Mouse (Mus musculus) brown adipose tissue, adult 24 weeks (tissue): ENCODE results near the gene Mslnl. TPM values are rescaled to one million over a fixed set of nuclear protein-coding genes. Genes with fewer than 3 reads are reported as not detected.
"Not testable (repeated sequence)": the region's sequence is repeated elsewhere in the genome, so short reads cannot be mapped to it uniquely, and the experiment has no call there.

ENCODE experiments used
- H3K27ac ChIP-seq: fragments of 200-500 bp; replicated peaks from 2 replicates; pipeline ENCODE4 v1.5.1; 2012; ENCODE audit warnings: low read depth, mild to moderate bottlenecking, low read length
- H3K4me1 ChIP-seq: fragments of 200-500 bp; 2 replicates; pipeline ENCODE4 v1.6.1; 2012; ENCODE audit warnings: low read length, mixed read lengths; ENCODE audit not compliant: control insufficient read depth, insufficient read depth, insufficient read length
- H3K4me3 ChIP-seq: fragments of 200-500 bp; 2 replicates; pipeline ENCODE4 v1.5.1; 2012; ENCODE audit warnings: low read depth, mild to moderate bottlenecking, low read length, moderate library complexity; ENCODE audit not compliant: insufficient read depth
- polyA plus RNA-seq: library from polyadenylated mRNA; stranded (reverse); fragments of >200 nt; gene quantifications from 2 replicates; pipeline ENCODE4 v1.2.4, GENCODE M21; 2012; ENCODE audit not compliant: missing spikeins, insufficient read depth, insufficient read length

Mslnl gene
- polyA plus RNA-seq, 1 experiment, result not detected

DNA sequence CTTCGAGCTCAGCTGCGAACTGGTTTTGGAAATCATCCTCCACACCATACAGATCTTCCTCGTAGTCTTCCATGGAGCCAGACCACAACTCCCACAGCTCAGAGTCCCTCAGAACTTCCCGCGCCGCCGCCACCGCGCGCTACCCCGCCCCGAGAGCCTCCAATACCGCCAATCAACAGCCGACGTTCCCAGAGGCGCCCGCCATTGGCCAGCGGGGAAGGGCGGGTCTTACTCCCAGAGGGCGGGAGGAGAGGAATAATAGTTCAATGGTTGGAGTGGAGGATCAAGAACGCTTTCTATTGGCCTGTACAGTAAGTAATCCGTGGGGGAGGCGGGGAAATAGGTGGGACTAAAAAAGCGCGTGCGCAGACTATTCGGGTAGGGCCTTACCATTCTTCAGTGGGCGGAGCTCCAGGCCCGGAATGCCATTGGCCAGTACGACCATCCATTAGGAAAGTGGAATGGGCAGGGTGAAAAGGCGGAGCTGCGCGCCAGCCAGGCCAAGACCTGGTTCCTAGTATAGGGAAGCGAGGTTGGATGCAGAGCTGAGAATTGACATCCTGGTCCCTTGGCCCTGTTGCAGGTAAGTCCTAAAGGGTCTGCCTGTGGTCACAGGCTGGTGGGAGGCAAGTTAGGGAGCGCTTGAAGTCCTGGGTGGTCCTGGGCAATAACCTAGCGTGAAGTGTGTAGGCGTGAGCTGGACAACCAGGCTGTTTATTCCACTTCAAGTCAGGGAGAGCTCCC, 8.4 kb upstream of the Mslnl start, which contains the start of the genes Chtf18 and Rpusd1:
Chtf18 (minus strand) TSS at position 155 of the 744 bp plus-strand sequence.
Rpusd1 (plus strand) TSS at position 406 of the 744 bp plus-strand sequence.
- H3K27ac ChIP-seq, result no peak within 1 kb of the TSS
- H3K4me1 ChIP-seq, result peaks cover 6% of the 10 kb centered on the region; the same call in 1 of the 2 replicates
- H3K4me3 ChIP-seq, result peak within 1 kb of the TSS; percentile 70

DNA sequence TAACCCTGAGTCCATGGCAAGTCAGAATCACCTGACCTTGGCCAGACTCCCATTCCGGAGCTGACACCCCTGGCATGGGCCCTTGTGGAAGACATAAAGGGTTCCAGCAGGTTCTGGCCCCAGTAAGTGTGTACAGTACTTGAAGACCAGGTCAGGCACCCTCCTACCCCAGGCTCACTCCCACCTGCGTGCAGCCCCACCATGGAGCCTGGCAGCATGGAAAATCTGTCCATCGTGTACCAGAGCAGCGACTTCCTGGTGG, 7.9 kb upstream of the Mslnl start:
- peak overlapping the region; percentile 65 for H3K4me3 ChIP-seq
- H3K4me1 ChIP-seq, result peaks cover 6% of the 10 kb centered on the region; the same call in 1 of the 2 replicates
- H3K27ac ChIP-seq, result no peak overlapping the region

DNA sequence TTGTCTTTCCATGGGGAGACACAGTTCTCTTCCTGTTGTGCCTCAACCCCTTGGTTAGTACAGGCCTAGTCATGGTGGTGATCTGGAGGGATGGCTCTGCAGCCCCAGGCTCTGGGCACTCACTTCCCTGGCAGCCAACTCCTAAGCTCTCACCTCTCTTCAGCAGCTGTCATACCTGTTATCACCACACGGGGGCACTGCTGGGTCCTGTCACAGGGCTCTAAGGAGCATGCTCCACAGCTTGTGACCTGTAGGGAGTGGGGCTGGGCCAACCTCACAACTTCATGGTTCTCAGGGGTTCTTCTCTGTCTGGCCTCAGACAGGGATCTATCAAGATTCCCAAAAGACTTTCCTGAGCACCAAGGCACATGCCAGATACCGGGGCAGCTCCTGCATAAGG, 3.8 kb upstream of the Mslnl start:
- H3K4me3 ChIP-seq, result no peak overlapping the region
- H3K4me1 ChIP-seq, result peaks cover 6% of the 10 kb centered on the region; the same call in 1 of the 2 replicates
- H3K27ac ChIP-seq, result no peak overlapping the region

DNA sequence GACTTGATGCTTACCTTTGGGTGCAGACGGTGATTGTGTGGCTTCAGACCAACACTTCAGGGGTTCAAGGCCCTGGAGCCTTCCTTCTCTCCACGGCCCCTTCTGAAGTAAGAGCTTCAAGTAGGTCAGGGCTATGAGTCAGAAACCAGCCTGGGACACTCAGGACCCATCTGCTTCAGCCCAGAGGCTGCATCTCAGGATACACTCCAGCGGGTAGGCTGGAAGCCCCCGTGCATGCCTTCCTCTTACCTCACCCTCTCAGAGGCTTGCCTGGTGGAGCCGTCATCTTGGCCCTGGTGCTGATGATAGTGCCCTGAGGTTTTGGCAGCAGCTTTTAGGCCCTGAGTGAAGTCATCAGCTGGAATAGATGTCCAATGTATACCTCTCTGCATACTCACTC, 596 bp upstream of the Mslnl start:
- H3K4me1 ChIP-seq, result no peaks in the 10 kb centered on the region
- H3K4me3 ChIP-seq, result no peak overlapping the region

DNA sequence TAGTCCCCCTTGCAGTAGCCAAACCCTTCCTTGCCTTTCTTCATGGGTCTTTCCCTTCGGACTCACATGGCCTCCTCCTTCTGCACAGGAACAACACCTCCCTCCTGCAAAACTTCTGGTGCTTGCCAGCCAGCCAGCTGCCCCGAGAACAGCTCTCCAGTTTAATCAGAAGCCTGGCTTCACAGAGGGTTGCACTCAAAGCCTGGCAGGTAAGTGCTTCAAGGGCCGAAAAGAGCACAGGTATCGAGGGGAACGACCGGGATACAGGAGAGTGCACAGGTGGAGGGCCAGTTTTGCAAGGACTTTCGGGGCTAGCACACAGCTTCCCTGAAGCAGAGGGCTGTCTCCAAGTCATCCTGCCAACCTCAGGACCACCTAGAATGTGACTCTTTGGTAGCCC, 3.0 kb downstream of the Mslnl start:
- no peak overlapping the region for H3K27ac ChIP-seq

More for the DNA sequence above, 596 bp upstream of the Mslnl start:
- H3K27ac ChIP-seq, result no peak overlapping the region

DNA sequence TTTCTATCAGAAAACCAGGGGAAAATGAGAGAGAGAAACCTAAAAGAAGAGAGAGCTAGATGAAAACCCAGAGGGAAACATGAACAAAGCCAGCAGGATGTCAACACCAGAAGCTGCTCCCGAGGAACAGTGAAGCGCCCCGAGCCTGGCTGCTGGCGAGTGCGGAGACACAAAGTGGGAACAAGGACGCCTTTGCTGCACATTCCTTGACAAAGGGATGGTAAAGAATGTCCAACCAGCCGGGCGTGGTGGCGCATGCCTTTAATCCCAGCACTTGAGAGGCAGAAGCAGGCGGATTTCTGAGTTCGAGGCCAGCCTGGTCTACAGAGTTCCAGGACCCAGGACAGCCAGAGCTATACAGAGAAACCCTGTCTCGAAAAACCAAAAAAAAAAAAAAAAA, 5.6 kb downstream of the Mslnl start:
- H3K4me1 ChIP-seq, H3K4me3 ChIP-seq, H3K27ac ChIP-seq: not testable (repeated sequence)

More for the DNA sequence above, 3.0 kb downstream of the Mslnl start:
- no peak overlapping the region for H3K4me3 ChIP-seq
- no peaks in the 10 kb centered on the region for H3K4me1 ChIP-seq

DNA sequence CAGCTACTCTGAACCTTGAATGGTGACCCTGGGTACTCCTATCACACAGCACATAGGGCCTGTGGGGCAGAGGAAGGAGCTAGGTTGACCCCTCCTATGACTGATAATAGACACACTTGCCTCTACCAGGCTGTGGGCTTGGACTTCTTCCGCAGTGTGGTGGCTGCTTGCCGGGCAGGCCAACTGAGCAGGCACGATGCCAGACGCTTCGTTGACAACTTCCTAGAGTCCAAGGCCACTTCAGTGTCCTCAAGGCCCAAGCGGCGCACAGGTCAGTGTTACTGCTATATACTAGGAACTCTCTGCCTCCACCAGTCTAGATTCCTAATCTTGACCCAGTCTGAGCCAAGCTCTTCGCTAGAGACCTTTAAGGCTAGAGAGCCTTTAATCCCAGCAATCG, 8.0 kb downstream of the Mslnl start:
- Histone ChIP-seq H3K4me3 (no peak overlapping the region), H3K27ac (no peak overlapping the region), H3K4me1 (no peaks in the 10 kb centered on the region)

DNA sequence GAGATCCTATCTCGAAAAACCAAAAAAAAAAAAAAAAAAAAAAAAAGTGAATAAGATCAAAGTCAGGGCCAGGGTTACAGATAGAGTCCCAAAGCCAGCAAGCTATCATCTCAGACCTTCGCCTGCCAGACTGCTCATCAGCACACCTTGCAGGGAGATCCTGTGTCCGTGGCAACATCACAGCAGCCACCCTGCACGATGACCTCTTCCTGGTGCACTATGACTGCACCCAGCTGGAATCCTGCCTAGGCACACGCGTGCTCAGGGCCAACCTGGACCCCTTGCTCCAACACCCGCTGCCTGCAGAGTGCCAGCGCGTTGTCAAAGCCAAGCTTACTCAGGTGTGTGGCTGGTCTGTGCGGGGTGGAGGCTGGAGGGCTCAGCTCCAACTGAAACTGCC, 8.5 kb downstream of the Mslnl start:
- Histone ChIP-seq H3K4me1 (no peaks in the 10 kb centered on the region), H3K4me3 (no peak overlapping the region), H3K27ac (no peak overlapping the region)

DNA sequence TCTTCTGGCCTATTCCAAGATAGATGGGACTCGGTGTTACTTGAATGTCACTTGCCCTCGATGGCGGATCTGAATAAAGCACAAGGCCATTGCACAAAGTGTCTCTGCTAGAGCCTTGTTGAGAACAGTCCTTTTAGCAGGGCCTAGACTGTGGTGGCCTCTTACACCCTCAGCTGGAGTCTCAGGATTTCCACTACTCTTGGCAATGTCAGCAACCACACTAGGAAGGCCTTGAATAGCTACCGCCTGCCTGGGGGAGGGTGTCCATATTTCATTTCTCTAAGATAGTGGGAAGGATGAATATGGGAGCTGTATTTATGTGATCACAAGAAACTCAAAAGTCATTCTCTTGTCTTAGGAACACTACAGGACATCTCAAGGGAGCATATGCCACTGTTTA, 12.4 kb downstream of the Mslnl start:
- no peak overlapping the region for H3K27ac ChIP-seq
- no peak overlapping the region for H3K4me3 ChIP-seq

DNA sequence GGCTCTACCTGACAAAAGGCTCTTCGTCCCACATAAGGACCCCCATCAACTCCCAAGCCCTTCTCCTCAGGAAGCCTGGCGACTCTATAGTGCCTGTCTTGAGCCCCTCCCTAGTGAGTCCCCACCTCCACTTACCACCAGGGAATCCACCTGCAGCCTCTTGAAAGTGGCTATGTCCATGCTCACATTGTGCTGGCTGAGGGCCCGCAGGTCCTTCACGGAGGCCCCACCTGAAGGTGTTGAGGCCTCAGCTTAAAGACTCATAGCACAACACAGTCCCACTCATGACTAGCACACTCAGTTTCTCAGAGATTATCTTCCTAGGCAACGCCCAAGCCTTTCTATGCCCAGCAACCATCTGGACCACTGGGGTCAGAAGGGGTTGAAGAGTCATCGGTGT, 13.5 kb downstream of the Mslnl start:
- Histone ChIP-seq H3K27ac (no peak overlapping the region), H3K4me3 (no peak overlapping the region), H3K4me1 (no peaks in the 10 kb centered on the region)

More for the DNA sequence above, 12.4 kb downstream of the Mslnl start:
- no peaks in the 10 kb centered on the region for H3K4me1 ChIP-seq

DNA sequence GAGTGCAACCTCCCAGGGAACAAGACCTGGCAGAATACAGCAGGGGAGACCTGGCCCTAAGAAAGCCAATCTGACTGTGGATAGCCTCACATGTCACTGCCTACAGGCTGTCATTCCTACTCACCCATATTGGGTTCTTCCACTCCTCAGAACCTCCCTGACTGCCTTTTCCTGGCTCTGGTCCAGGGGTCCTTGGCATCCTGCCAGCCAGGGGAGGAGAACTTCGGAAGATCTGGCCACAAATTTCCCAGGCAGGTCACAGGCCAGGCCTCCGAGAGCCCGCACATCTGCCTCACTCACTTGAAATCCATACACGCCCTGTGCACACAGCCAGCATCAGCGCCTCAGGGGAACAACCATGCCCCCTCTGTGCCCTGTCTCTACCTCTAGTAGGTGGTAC, 15.6 kb downstream of the Mslnl start:
- Histone ChIP-seq H3K4me3 (no peak overlapping the region), H3K4me1 (no peaks in the 10 kb centered on the region), H3K27ac (no peak overlapping the region)

DNA sequence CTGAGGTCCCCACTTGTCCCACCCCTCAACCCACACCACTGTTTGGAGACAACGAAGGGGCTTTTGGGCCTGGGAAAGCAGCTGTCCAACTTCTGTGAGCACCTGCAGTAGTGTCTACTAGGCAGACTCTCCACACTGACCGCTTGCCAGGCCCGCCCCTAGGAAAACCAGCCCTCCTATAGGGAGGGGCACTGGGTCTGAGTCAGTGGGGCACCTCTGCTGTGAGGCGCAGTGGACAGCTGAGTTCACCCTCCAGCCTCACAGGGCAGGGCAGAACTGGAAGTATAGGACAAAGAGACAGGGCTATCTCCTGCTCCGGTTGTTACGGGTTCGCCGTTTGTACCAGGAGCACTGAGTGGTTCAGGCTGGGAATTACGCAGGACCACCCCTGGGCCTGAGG, 18.4 kb downstream of the Mslnl start, which contains the start of gene Msln:
Msln (minus strand) TSS at position 138 of the 400 bp plus-strand sequence.
- H3K27ac ChIP-seq, result no peak within 1 kb of the TSS
- H3K4me3 ChIP-seq, result no peak within 1 kb of the TSS
- no peaks in the 10 kb centered on the region for H3K4me1 ChIP-seq

DNA sequence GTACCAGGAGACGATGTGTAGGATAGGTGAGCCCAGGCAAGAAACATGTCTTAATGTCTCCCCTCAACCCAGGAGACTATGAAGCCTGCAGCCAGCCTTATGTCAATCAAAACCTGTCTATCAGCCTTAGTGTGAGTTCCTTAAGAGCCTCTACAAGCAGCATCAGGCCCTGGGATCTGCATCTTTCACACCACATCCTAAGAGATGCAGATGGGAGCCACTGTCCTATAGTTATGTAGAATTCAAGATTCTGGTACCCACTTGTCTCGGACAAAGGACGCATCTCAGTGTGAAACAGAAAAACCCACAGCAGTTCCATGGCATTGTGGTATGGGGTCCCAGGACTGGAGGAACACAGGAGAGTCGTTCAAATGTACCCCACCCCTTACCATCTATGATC, 19.2 kb downstream of the Mslnl start:
- Histone ChIP-seq H3K27ac (no peak overlapping the region), H3K4me1 (no peaks in the 10 kb centered on the region), H3K4me3 (no peak overlapping the region)

DNA sequence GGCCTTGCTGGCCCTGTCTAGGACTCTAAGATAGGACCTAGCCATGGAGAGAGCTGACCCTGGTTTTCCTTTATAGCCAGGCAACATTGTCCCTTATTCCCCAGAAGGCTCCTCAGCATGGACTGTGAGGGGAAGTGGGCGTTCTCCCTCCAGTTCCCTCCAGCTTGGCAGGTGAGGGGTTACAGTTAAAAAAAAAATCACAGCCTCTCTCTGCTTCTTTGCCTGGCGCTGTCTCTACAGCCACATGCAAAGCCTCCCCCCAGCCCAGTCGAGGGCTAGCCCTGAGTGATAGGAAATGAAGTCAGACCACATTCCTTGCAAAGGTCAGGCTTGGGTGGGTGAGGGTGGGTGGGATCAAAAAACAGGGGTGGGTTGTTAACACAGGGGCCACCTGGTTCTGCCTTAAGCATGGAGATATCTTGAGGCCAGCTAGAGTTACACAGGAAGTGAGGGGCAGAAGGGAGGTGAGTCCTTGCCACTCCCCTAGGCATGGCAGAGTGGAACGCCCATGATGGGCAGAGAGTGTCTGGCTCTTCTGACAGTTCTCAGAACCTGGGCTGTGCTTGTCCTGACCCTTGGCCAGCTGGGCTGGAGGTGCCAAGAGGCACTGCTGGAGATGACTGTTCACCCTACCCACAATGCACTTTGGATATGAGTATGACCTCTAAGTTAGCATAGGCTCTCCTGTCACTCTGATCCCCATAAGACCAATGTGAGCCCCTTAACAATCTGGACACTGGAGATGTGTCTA, 20.0 kb downstream of the Mslnl start:
- Histone ChIP-seq H3K4me1 (no peaks in the 10 kb centered on the region), H3K27ac (no peak overlapping the region), H3K4me3 (no peak overlapping the region)

DNA sequence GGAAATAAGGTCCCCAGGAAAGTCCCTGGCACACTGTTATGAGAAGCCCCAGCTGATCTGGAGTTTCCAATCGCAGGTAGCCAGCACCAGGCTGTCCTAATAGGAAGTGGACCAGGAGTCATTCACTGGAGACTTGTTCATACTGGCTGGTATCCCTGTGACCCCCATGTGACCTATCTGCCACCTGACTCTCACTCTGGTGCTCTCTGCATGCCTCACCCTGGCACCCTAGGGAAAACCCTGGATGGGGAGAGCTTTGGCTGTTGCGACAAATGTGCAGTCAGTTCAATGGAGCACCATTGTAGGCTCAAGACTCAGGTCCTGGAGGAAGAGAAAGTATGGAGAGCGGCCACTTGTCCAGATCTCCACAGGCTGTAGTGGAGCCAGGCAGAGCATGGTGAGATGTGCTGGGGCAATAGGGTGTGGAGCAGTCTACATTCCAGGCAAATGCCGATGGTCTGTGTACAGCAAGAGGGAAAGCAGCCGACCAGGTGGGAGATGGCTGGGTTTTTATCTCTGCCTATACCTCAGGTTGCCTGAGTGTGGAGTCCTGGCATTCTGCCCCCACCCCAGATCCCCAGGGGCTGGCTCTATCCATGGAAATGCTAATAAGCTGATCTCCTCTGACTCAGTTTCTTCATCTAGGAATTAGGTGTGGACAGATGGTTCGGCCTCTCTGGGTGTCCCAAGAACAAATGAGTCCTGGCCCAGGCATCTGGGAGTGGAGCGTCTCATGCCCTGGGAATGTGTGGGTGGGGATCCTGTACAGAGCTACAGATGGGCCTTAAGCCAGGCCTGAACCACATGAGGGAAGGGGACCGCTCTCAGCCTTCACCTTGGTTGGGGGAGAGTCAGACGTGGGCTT, 20.8 kb downstream of the Mslnl start:
- no peaks in the 10 kb centered on the region for H3K4me1 ChIP-seq
- no peak overlapping the region for H3K4me3 ChIP-seq
- no peak overlapping the region for H3K27ac ChIP-seq
